Mouse (Mus musculus) embryonic facial prominence, embryonic 11.5 days (tissue): ENCODE data around the gene Apom. TPM values are rescaled to one million over a fixed set of nuclear protein-coding genes. Genes with fewer than 3 reads are reported as not detected.

Experiments
- ATAC-seq: fragments of 200-750 bp; cut with Nextera tagmentation; replicated peaks from 2 replicates; pipeline ENCODE4 v1.8.0; 2017; ENCODE audit warnings: low read depth; ENCODE audit not compliant: insufficient number of reproducible peaks, low FRiP score, low TSS enrichment
- DNase-seq: peaks from one replicate; pipeline ENCODE4 v3.0.0-alpha.2; 2015; ENCODE audit warnings: low spot score
- H3K27ac ChIP-seq: fragments of 300-500 bp; sonication (generic); replicated peaks from 2 replicates; pipeline ENCODE4 v1.5.1; 2014; ENCODE audit warnings: mild to moderate bottlenecking, low read depth, low read length, control low read depth
- H3K27me3 ChIP-seq: fragments of 300-500 bp; sonication (generic); 2 replicates; pipeline ENCODE4 v1.6.1; 2014; ENCODE audit warnings: mild to moderate bottlenecking, low read length, moderate library complexity, mixed read lengths; ENCODE audit not compliant: control insufficient read depth, insufficient read depth
- H3K36me3 ChIP-seq: fragments of 300-500 bp; sonication (generic); replicated peaks from 2 replicates; pipeline ENCODE4 v1.6.1; 2014; ENCODE audit warnings: low read depth, mild to moderate bottlenecking, low read length, moderate library complexity, mixed read lengths; ENCODE audit not compliant: control insufficient read depth, insufficient read depth
- H3K4me1 ChIP-seq: fragments of 300-500 bp; sonication (generic); 2 replicates; pipeline ENCODE4 v1.6.1; 2014; ENCODE audit warnings: low read length, mixed read lengths; ENCODE audit not compliant: control insufficient read depth, insufficient read depth
- H3K4me2 ChIP-seq: fragments of 300-500 bp; sonication (generic); 2 replicates; pipeline ENCODE4 v1.6.1; 2014; ENCODE audit warnings: low read depth, mild to moderate bottlenecking, control low read depth, low read length, moderate library complexity
- H3K4me3 ChIP-seq: fragments of 300-500 bp; sonication (generic); 2 replicates; pipeline ENCODE4 v1.5.1; 2014; ENCODE audit warnings: low read depth, low read length, control low read depth
- H3K9ac ChIP-seq: fragments of 300-500 bp; sonication (generic); replicated peaks from 2 replicates; pipeline ENCODE4 v1.6.1; 2014; ENCODE audit warnings: mild to moderate bottlenecking, control low read depth, low read length
- H3K9me3 ChIP-seq: fragments of 300-500 bp; sonication (generic); replicated peaks from 2 replicates; pipeline ENCODE4 v1.6.1; 2016; ENCODE audit warnings: mild to moderate bottlenecking, low read length, inconsistent platforms, mixed read lengths; ENCODE audit not compliant: control insufficient read depth
- WGBS: fragments of 180-500 bp; shearing (Covaris S2); extraction: QIAGEN DNeasy Blood & Tissue Kit; methylation state at CpG from one replicate; pipeline ENCODE4 v1.1.7; 2014; 5-methylcytosine and 5-hydroxymethylcytosine counted together
- polyA plus RNA-seq: library from polyadenylated mRNA; unstranded; fragments of >200 nt; fragmentation: Nextera tagmentation; extraction: Ambion mirVana; gene quantifications from 2 replicates; pipeline ENCODE4 v1.2.1, GENCODE M21; 2014

The Apom gene
- polyA plus RNA-seq, 1 experiment from 2014 or later, result 0.49 TPM

DNA sequence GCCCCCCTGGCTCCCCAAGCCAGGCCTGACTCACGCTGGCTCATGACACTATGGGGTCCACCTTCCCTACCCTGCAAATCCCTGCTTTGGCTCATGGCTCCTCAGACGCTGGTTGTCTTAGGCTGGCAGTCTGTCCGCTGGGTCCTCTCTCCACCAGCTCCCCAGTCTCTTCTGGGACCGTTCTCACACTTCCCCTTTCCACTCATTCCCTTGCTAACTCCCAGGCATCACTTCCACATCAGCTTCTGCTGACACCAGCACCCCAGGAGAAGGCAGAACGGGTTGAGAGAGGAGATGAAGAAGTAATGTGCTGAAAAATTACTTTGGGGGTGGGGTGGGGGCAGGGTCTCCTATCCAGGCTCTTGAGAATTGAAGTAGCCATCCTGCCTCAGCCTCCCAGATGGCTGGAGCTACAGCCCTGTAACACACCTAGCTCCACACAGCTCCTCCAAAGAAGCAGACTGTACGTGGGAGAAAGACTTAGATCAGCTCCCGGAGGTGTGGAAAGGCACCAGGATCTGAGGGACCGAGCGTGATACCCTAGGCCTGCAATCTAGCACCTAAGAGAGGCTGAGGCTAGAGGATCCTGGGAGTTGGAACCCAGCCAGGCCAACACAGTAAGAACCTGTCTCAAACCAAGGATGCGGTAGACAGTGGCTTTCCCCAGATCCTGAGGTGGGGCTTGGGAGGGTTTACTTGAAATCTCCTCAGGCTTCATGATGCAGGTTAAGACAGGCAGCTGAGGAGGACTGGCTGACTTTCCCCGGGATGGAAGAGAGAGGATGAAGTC is 40.8 kb upstream of the Apom start:
- H3K4me1 ChIP-seq, result no peaks in the 10 kb centered on the region
- no peak overlapping the region for H3K4me3 ChIP-seq
- H3K9ac ChIP-seq, result no peak overlapping the region
- no peaks in the 10 kb centered on the region for H3K27me3 ChIP-seq
- ATAC-seq (no peak), DNase-seq (no peak)
- H3K4me2 ChIP-seq, result no peak overlapping the region
- WGBS, result 72% methylated on average over 11 of the region's 11 CpGs
- no peaks in the 10 kb centered on the region for H3K9me3 ChIP-seq
- H3K27ac ChIP-seq, result no peak overlapping the region
- H3K36me3 ChIP-seq, result no peaks in the 10 kb centered on the region

DNA sequence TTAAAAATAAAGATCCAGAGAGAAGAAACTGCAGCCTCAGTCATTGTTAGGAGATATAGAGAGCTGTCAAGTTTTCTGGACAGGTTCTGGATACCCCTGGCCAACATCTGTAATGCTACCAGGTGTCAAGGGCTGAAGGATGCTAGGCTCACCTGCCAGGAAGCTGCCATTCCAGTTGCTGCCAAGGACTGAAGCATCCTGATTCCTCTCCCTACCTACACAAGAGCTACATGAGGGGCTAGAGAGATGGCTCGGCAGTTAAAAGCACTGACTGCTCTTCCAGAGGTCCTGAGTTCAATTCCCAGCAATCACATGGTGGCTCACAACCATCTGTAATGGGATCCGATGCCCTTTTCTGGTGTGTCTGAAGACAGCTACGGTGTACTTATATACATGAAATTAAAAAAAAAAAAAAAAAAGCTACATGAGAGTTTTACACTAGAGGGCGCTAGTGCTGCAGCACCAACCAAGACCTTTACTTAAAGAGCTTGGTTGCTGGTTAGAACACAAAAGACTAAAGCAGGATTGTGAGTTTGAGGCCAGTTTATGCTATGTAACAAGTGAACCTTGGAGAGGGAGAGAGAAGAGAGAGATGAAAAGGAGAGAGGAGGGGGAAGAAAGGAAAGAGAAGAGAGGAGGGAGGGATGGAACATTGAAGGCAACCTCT is 36.8 kb upstream of the Apom start:
- Histone ChIP-seq H3K27me3 (no peaks in the 10 kb centered on the region), H3K9ac (no peak overlapping the region), H3K4me2 (no peak overlapping the region), H3K4me1 (no peaks in the 10 kb centered on the region), H3K4me3 (no peak overlapping the region), H3K27ac (no peak overlapping the region), H3K36me3 (no peaks in the 10 kb centered on the region), H3K9me3 (no peaks in the 10 kb centered on the region)
- 22% methylated on average over 4 of the region's 4 CpGs for WGBS
- no peak for ATAC-seq
- peak; percentile 84 for DNase-seq

DNA sequence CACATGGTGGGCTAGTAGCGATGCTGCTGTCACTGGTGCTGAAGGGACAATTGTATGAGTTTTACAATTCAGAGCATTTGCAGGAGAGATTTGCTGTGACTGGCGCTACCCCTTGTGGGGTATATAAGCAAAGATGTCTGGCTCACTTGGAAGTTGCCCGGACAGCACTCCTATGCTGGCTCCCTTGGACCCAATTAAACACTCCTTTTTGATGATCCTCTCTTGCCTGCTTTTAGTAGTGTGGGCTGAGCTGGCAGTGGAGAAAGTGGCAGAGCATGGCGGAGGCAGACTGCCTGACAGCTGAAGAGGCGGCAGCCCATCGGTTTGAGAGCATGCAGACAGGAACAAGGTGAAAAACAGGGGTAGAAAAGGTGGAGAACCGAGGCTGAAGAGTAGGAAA is 35.9 kb upstream of the Apom start:
- Histone ChIP-seq H3K27ac (no peak overlapping the region), H3K27me3 (no peaks in the 10 kb centered on the region), H3K9me3 (no peaks in the 10 kb centered on the region), H3K4me1 (peaks cover 2% of the 10 kb centered on the region; the same call in 1 of the 2 replicates), H3K36me3 (no peaks in the 10 kb centered on the region), H3K4me3 (no peak overlapping the region), H3K4me2 (no peak overlapping the region), H3K9ac (no peak overlapping the region)
- DNase-seq (no peak), ATAC-seq (no peak)
- 84% methylated on average over 7 of the region's 7 CpGs for WGBS

DNA sequence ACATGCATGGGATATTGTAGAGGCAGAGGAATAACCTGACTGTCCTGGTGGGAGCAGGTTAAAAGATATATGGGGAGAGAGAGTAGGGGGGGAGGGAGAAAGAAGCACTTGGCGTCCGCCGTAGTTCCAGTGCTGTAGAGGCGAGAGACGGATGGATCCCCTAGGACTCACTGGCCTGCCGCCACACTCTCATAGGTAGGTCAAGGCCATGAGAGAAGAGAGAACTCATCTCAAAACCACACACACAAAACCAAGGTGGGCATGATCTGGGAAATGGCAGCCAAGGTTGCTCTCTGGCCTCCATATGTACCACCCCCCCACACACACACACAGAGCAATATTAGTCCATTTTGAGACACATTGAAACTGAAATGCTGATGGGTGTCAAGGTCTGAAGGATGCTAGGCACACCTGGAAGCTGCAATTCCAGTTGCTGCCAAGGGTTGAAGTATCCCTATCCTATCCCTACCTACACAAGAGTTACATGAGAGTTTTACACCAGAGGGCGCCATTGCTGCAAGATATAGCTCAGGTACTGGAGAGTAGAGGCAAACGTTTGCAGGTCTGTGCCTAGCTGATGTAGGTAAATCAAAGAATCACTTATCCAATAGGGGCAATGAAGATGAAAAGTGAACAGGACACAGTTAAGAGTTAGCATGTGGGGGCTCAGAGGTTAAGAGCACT is 34.6 kb upstream of the Apom start:
- H3K27ac ChIP-seq, result no peak overlapping the region
- H3K27me3 ChIP-seq, result no peaks in the 10 kb centered on the region
- 0 out of 2 replicates have a peak, but pooled peaks have one; percentile 11 for ATAC-seq
- no peaks in the 10 kb centered on the region for H3K9me3 ChIP-seq
- H3K4me1 ChIP-seq, result peaks cover 2% of the 10 kb centered on the region; the same call in 1 of the 2 replicates
- WGBS, result 74% methylated on average over 8 of the region's 8 CpGs
- H3K36me3 ChIP-seq, result no peaks in the 10 kb centered on the region; the same call in 1 of the 2 replicates
- peak overlapping the region; percentile 36; the same call in 1 of the 2 replicates for H3K4me2 ChIP-seq
- H3K9ac ChIP-seq, result peak overlapping the region; percentile 38; the same call in 1 of the 2 replicates
- peak; percentile 81 for DNase-seq
- H3K4me3 ChIP-seq, result no peak overlapping the region

DNA sequence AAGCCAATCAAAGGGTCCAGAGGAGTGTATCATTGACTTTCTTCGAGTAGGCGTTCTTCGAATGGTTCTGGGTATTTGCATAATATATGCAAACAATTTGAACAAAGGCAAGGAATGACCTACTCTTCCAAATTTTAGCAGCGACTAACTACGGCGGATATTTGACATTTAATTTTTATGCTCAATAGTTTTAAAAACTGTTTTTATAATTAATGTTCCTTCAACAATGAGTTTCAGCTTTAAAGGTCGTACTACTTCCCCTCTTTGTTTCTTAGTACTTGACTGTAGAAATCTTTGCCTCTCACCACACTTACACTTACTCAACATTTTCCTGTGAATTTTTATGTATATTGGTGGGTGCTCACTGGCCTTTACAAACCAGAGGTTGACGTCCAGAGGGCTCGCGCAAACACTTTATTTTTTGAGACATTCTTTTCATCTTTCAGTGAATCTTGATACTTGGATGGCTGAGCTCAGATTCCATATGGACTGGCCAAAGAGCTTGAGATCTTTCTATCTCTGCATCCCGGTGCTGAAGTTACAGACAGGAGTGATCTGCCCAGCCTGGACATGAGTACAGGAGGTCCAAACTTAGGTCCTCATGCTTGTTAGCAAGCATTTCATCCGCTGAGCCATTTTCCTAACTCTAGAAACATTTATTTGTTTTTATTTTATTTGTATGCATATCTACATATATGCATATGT is 33.8 kb upstream of the Apom start:
- peak; percentile 21 for DNase-seq
- Histone ChIP-seq H3K36me3 (peaks cover 8% of the 10 kb centered on the region), H3K27ac (peak overlapping the region; percentile 80), H3K9me3 (no peaks in the 10 kb centered on the region), H3K4me2 (peak overlapping the region; percentile 36), H3K4me3 (peak overlapping the region; percentile 91), H3K27me3 (no peaks in the 10 kb centered on the region), H3K9ac (peak overlapping the region; percentile 39), H3K4me1 (peaks cover 2% of the 10 kb centered on the region; the same call in 1 of the 2 replicates)
- WGBS, result 24% methylated on average over 12 of the region's 12 CpGs
- peak; percentile 82 for ATAC-seq

DNA sequence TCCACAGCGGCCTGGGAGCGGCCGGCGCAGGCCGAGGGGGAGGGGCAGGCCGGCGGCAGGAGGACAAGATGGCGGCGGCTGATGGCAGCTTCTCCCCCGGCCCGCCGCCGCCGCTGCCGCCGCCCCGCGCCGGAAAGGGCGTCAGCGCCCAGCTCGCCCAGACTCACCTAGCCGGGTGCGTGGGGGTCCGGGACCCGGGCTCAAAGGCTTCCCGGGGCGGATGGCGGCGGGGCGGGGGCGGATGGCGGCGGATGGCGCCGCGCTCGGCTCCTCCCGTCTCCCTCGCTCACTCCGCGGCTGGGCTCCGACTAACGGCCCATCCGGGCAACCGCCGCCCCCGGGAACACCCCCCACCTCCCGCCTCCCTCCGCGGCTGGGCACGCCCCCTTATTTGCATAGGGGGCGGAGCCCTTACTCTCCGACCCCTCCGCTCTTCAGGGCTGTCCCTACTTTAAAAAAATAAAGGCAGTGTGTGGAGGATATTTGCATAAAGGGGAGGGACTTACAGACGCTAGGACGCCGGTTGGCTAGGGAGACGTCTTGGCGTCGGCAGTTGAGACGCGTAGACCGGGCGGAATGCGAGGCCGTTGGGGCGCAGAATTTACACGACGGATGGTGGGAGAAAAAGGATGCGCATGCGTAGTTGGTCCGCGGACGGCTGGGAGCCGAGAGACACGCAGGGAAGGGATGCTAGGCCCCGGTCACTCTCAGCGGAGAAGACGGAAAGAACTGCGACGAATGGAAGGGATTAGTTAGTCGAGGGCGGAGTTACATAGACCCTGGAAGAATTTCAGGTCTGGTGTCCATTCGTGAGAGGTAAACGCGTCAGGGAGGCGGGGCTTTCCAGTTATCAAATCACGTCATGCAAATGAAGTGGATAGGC is 33.0 kb upstream of the Apom start, which contains the start of gene Prrc2a:
Gene Prrc2a, minus strand, starts transcription at position 330 of the 883 bp plus-strand sequence.
- no peaks in the 10 kb centered on the region for H3K9me3 ChIP-seq
- peaks cover 2% of the 10 kb centered on the region; the same call in 1 of the 2 replicates for H3K4me1 ChIP-seq
- H3K27ac ChIP-seq, result peak within 1 kb of the TSS; percentile 93
- H3K9ac ChIP-seq, result peak within 1 kb of the TSS; percentile 99
- WGBS, result under 1% methylated on average over 53 of the region's 89 CpGs
- peaks cover 16% of the 10 kb centered on the region for H3K36me3 ChIP-seq
- peak; percentile 89 for ATAC-seq
- peak within 1 kb of the TSS; percentile 91 for H3K4me3 ChIP-seq
- peak; percentile 98 for DNase-seq
- H3K4me2 ChIP-seq, result peak within 1 kb of the TSS; percentile 96
- no peaks in the 10 kb centered on the region for H3K27me3 ChIP-seq

DNA sequence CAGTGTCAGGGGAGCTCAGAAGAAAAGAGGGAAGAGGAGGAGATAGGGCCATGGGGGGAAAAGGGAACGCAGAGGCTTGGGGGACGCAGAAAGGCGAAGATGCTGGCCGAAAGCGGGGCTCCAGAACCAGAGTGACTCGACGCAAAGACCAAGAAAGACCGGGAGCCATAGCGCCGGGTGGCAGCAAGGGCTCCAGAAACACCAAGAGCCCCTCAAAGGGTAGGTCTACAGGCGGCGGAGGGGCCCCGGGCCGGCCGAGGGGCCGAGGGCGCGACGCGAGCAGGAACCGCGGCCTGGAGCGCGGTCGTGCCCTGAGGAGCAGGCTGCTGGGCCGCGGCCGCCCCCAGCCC is 32.3 kb upstream of the Apom start:
- ATAC-seq, result no peak; the same call in 1 of the 2 replicates
- no peak for DNase-seq
- Histone ChIP-seq H3K27ac (peak overlapping the region; percentile 93), H3K27me3 (no peaks in the 10 kb centered on the region), H3K9ac (peak overlapping the region; percentile 99), H3K4me2 (peak overlapping the region; percentile 96), H3K9me3 (no peaks in the 10 kb centered on the region), H3K4me1 (peaks cover 2% of the 10 kb centered on the region; the same call in 1 of the 2 replicates), H3K4me3 (peak overlapping the region; percentile 91), H3K36me3 (peaks cover 21% of the 10 kb centered on the region)
- under 1% methylated on average over 20 of the region's 28 CpGs for WGBS
